Mouse (Mus musculus) urinary bladder, adult 18-20 months (tissue): Measurements from ENCODE around the gene Nod1.
A peak's percentile ranks its signal among the peaks of the same experiment; 100 is the strongest.
"Not testable (repeated sequence)": the region's sequence is repeated elsewhere in the genome, so short reads cannot be mapped to it uniquely, and the experiment has no call there.

Experiments used
- DNase-seq, 2 experiments: peaks; one replicate each; pipeline ENCODE4 v3.0.0; 2022; ENCODE audit warnings: low spot score in 2 of 2, mixed read lengths in 2 of 2

The Nod1 gene

DNA sequence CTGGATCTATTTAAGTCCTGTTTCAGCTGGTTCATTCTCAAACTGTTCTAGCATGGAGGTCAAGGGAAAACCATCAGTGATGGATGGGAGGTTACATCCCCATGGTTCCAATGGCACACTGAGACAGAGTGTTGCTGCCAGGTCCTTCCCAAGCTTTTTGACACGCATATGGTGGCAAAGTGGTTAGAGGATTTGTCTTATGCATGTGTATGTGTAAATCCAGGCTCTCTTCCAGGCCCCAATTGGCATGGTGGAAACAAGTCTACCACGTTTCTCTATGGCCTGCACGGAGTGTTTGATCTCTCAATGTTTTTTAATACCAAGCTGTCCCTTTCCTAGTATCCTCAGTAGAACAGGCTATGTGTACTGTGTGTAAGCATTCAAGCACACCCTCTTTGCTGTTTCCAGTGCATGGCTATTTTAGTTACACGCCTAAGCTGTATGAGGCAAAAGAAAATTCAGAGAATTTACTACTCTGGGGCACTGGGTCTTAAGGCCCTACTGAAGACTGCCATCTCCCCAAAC lies 11.2 kb upstream of the Nod1 start:
- no peak for DNase-seq

- DNase-seq = no peak
Observed at GRCm38 (mm10) chr6:54979426-54979825, 7.0 kb upstream of the Nod1 start.

DNA sequence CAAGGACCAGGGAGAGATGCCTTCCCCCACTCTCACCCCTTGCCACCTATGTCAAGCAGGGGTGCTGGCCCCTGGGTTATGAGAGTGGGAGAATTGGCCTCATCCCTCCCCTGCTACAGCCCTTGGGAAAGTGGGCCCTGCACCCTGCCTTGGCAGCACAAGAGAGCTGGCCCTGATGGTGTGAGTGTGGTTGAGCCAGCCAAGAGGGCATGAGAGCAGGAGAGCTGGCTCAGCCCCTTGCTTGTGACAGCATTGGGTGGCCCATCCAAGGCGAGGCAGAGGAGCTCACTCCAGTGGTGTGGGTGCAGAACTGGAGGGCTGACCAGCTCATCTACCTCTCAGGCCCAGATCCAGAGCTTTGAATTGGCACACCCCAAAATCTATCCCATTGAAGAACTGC lies 3.2 kb upstream of the Nod1 start:
- no peak for DNase-seq

DNA sequence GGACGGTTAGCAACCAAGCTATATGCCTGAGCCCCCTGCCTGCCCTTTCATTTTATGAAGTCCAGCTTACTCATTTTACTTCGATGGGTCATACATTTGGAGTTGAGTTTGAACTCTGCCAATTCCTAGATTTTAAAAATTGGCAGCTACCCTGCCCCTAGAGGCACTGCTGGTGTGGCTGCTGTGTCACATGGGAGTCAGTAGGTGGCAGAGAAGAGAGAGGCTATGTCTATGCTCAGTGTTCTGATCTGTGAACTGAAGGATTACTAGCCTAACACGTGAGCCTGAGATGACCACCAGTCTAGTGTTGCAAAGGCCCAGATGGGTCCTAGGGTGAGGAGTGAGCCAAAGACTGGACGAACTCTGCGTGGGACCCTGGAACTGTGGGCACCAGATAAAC lies 2.1 kb upstream of the Nod1 start:
- DNase-seq = no peak

GRCm38 (mm10) chr6:54972929-54973211 lies 458 bp upstream of the Nod1 start:
- no peak for DNase-seq

DNA sequence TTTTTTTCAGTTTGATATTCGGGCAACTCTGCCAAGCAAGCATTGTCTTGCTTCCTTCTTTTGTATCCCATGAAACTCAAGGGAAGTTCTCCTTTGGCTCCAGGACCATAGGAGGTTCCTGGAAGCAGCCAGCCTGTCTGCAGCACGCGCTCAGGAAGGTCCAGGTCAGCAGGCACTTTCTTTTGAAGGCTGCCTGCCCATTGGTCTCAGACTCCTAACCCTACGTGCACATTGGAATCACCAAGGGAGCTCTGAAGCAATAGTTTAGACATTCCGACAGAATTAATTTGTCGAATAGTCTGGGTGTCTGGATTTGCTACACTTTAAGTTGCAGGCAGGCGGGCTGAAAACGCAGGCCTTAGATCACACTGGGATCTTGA lies 691 bp downstream of the Nod1 start:
- no peak for DNase-seq

- no peak for DNase-seq
Observed at GRCm38 (mm10) chr6:54970506-54970905, 1.9 kb downstream of the Nod1 start.

DNA sequence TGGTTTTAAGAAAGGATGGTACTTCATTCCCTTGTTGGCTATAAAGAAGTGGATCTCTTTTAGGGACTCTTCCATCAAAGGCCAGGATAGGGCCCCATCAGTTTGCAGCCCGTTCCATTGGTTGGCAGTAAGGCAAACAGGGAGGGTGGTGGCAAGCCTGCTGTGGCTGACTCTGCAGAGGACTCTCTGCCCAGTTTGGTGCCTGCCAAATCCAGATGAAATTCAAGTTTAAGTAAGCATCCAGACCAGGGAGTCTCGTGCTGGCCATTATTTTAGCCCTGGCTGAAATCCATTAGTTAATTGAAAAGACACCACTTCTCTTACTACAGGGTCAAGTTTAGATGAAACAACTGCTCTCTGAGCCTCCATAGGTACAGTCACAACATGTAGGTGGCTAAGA lies 2.6 kb downstream of the Nod1 start:
- no peak for DNase-seq

DNA sequence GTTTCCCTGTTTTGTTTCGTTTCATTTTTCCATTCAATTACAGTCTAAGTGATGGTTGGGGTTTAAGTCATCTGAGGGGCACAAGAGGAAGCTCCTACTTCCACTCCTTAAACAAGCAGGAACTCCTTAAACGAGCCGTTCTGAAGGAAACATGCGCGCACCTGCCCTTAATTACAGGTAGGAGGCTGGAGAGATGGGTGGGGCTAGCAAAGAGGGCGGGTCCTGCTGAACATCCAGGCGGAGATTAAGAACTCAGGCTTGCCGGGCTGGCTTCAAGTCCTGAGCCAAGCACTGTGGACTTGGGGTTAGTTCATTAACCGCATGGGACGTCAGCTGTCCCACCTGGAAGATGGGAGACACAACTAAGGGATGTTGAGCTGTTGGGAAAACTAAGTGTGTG lies 4.8 kb downstream of the Nod1 start:
- no peak for DNase-seq

DNA sequence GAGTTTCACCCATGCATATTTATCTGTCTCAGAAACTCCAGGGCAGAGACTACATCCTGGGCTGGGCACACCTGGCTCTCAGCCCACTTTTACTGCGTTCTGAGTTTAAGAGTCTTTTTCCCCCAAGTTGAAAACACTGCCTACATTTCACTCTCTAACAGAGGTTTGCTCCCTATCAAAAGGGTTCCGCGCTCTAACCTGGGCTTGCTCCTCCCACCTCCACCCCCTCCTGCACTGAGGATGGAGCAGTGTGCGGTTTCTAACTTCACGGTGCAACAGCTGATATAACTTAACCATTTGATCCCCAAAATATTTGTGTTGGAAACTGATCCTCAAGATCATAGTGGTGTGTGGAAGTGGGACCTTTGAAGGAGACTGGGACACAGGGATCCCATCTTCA lies 7.2 kb downstream of the Nod1 start:
- no peak for DNase-seq

DNA sequence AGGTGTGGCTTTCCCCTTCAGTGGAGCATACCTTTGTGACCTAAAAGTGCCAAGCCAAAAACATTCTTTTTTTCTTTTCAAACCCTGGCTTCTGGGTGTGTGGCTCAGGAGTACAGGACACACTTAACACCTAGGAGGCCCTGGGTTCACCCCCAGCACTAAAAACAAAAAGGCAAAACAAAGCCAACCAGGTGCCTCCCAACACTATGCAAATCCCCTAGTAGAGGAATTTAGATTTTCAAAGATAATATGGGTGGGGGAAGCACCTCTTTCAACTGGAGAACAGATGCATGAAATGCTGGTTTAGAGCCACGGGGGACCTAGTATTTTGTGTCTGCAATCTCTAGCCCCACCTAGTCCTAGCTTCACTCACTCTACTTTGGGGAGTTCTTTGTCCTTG lies 7.7 kb downstream of the Nod1 start:
- no peak for DNase-seq

GRCm38 (mm10) chr6:54963599-54963998 lies 8.8 kb downstream of the Nod1 start:
- DNase-seq = no peak

GRCm38 (mm10) chr6:54957655-54958054 lies 14.8 kb downstream of the Nod1 start:
- no peak for DNase-seq

DNA sequence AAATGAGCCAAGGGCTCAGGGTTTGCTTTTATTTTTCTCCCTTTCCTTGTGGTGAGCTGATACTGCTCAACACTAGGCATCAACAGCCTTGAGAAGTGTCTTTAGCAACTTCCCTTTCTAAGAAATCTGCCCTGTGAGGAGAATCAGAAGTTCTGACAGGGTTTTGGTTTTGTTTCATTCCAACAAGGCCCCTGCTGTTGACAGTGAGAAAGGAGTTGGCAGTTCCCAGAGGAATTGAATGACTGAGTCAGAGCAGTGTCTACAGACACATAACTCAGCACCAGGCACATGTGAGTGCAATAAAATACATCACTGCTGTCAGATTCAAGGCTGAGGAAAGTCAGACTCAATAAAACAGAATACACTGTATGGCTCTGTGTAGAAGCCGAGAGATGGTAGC lies 16.0 kb downstream of the Nod1 start:
- no peak for DNase-seq

- DNase-seq = no peak
Observed at GRCm38 (mm10) chr6:54955949-54956348, 16.5 kb downstream of the Nod1 start.

- peak in 1 of 2 experiments; percentile 77 for DNase-seq
Observed at GRCm38 (mm10) chr6:54954659-54955414, 17.6 kb downstream of the Nod1 start.

GRCm38 (mm10) chr6:54953399-54953798 lies 19.0 kb downstream of the Nod1 start:
- DNase-seq = not testable (repeated sequence)

DNA sequence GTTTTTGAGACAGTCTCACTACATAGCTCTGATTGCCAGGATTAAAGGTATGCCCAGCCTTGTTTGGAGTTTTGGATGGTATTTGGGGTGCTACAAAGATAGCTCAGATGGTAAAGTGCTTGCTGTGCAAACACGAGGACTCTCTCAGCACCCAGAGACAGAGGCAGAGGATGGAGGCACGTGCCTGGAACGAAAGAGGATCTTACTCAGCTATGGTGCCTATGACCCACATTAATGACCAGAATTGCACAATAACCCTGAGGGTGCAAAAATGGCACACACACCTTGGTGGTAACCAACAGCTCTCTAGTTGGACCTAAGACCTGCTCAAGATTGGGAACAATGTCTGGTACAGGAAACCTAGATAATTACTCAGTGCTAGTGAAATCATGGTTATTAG lies 19.9 kb downstream of the Nod1 start:
- DNase-seq = no peak

- DNase-seq = no peak
Observed at GRCm38 (mm10) chr6:54948682-54949081, 23.7 kb downstream of the Nod1 start.

- DNase-seq = no peak
Observed at GRCm38 (mm10) chr6:54946241-54946953, 26.0 kb downstream of the Nod1 start.

DNA sequence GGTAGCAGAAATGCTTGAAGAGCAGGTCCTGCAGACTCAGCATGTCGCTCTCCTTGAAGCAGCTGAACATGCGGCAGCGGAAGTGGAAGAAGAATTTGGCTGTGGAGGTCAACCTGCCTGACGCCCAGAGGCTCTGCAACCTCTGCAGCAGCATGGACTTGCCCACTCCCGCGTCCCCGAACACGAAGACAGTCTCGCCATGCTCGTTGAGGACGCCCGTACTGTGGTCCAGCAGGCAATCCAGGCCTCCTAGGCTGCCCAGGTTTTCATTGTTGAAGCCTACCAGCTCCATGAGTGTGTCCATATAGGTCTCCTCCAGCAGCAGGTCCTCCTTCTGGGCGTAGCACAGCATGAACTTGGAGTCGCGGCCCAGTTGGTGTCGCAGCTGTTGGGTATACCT lies 27.9 kb downstream of the Nod1 start:
- no peak for DNase-seq

DNA sequence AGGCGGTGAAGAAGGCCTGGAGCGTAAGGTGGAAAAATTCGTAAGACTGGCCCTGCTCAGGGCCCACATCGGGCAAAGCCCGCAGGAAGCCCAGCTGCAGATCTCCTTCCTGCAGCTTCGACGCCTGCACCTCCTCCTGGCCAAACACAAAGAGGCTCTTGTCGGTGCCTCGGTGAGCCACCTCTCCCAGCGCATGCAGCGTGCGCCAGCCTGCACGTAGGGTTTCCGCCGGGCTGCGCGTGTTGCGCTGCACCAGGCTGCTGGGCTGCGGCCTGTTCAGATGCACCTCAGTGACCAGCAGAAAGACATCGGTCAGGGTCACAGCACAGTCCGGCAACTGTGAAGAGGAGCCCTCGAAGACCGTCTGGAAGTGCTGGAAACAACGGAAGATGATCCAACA lies 28.7 kb downstream of the Nod1 start:
- no peak for DNase-seq

GRCm38 (mm10) chr6:54943292-54943691 lies 29.1 kb downstream of the Nod1 start:
- DNase-seq = no peak

DNA sequence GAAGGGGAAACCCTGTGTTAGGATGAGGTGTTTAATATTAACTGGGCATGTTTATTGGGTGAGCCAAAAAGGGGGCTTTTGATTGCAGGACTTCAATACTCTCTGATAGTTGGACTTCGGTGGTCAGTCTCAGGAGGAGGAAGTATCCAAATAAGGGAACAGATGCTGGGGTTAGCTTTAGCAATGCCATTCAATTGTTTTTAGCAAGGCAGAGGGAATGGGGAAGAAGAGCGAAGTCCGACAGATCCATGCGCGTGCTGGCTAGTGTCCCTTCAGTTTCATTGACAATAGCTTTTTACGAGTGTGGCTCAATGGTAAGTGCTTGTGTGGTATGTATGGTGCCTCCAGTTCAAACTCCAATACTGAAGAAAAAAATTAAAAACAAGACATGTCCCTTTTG lies 31.3 kb downstream of the Nod1 start:
- no peak for DNase-seq
